Mouse (Mus musculus): ENCODE measurements around the gene Jhy.

The Jhy gene

DNA sequence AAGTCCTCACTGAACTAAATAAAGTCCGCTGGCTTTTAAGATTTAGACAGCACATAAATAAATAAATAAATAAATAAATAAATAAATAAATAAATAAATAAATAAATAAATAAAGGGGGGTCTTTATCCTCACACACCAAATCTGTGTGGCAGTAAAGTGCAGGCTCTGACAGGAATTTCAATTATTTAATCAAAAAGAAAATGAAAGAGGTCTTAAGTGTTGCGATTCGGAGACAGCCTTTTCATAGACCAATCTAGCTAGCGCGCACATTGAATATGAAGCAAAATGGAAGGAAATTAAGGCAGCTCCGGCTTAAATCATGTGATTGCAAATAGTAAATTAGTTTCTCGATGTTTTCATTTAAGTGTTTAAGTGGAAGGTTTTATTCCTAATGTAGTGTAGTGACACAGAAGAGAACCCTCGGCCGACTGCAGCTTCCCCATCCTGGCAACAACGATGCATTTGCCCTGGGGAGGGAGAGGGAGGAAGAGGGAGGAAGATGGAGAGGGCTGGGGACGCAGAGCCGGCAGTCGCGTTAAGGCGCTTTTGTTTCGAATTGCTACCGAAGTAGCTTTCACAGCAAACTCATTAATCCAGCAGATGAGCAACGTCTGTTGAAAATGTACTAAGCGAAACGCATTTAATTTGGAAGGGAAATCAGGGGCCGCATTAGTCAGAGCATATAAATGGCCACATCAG lies 105.3 kb downstream of the Jhy start:
- WGBS, result 5% methylated on average over 21 of the region's 21 CpGs

GRCm38 (mm10) chr9:40851515-40851914 lies 112.4 kb downstream of the Jhy start:
- WGBS, result 39% methylated on average over 2 of the region's 2 CpGs
